Mouse (Mus musculus) limb, embryonic 11.5 days (tissue): ENCODE measurements at regions not wholly inside any gene's neighbourhood (a gene's known extent, or its start where the extent isn't known, plus 50 kb on each side); places are given as distances from the start of the nearest gene placed in this dataset.

Experiments used
- ATAC-seq: fragments of 200-750 bp; cut with Nextera tagmentation; 2 replicates; pipeline ENCODE4 v1.8.0; 2017; ENCODE audit warnings: low read depth; ENCODE audit not compliant: insufficient number of reproducible peaks, low FRiP score, low TSS enrichment
- DNase-seq: peaks from one replicate; pipeline ENCODE4 v3.0.0-alpha.2; 2015; ENCODE audit warnings: low spot score
- H3K27ac ChIP-seq: fragments of 300-500 bp; sonication (generic); replicated peaks from 2 replicates; pipeline ENCODE4 v1.5.1; 2014; ENCODE audit warnings: low read depth, mild to moderate bottlenecking, low read length
- H3K27me3 ChIP-seq: fragments of 300-500 bp; sonication (generic); 2 replicates; pipeline ENCODE4 v1.6.1; 2014; ENCODE audit warnings: mild to moderate bottlenecking, low read length, mixed read lengths; ENCODE audit not compliant: control insufficient read depth, insufficient read depth
- H3K36me3 ChIP-seq: fragments of 300-500 bp; sonication (generic); 2 replicates; pipeline ENCODE4 v1.6.1; 2014; ENCODE audit warnings: mild to moderate bottlenecking, low read length, moderate library complexity, mixed read lengths; ENCODE audit not compliant: control insufficient read depth, insufficient read depth
- H3K4me1 ChIP-seq: fragments of 300-500 bp; sonication (generic); 2 replicates; pipeline ENCODE4 v1.6.1; 2014; ENCODE audit warnings: low read length, mixed read lengths; ENCODE audit not compliant: control insufficient read depth, insufficient read depth
- H3K4me2 ChIP-seq: fragments of 300-500 bp; sonication (generic); 2 replicates; pipeline ENCODE4 v1.6.1; 2014; ENCODE audit warnings: low read depth, mild to moderate bottlenecking, moderate library complexity; ENCODE audit not compliant: severe bottlenecking
- H3K4me3 ChIP-seq: fragments of 300-500 bp; sonication (generic); 2 replicates; pipeline ENCODE4 v1.5.1; 2014; ENCODE audit warnings: low read depth, low read length
- H3K9ac ChIP-seq: fragments of 300-500 bp; sonication (generic); 2 replicates; pipeline ENCODE4 v1.6.1; 2014; ENCODE audit warnings: mild to moderate bottlenecking, low read length
- H3K9me3 ChIP-seq: fragments of 300-500 bp; sonication (generic); 2 replicates; pipeline ENCODE4 v1.6.1; 2016; ENCODE audit warnings: low read length; ENCODE audit not compliant: control insufficient read depth
- WGBS: fragments of 180-500 bp; shearing (Covaris S2); extraction: QIAGEN DNeasy Blood & Tissue Kit; methylation state at CpG from one replicate; pipeline ENCODE4 v1.1.7; 2014; 5-methylcytosine and 5-hydroxymethylcytosine counted together

- ATAC-seq (no peak), DNase-seq (no peak)
- Histone ChIP-seq H3K4me3 (no peak overlapping the region), H3K4me1 (no peaks in the 10 kb centered on the region), H3K9ac (no peak overlapping the region), H3K27me3 (no peaks in the 10 kb centered on the region), H3K9me3 (no peaks in the 10 kb centered on the region), H3K36me3 (no peaks in the 10 kb centered on the region), H3K4me2 (no peak overlapping the region), H3K27ac (no peak overlapping the region)
- WGBS = 97% methylated on average over 2 of the region's 2 CpGs
Measured at GRCm38 (mm10) chr8:128225123-128225522, 133.3 kb upstream of the Nrp1 start.

DNA sequence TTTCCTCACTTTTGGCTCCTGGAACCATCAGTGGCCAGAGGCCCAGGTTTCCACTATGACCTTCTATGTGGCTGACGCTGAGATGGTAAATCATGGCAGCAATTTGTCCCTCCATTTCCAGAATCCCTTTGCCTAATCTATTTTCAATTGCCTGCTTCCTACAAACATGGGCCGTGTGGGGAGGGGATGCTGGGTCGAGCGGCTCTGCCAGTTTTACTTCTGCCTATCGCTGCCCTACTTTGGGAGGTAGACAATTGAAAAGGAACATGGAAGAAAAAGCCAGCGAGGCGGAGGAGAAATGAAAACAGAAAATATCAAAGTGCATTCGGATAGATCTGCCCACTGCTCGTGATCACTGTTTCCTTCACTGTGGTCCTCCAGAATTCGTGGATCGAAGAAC, 123.3 kb upstream of the Nrp1 start:
- Histone ChIP-seq H3K4me1 (0 out of 2 replicates have a peak, but pooled peaks cover 2% of the 10 kb centered on the region), H3K4me3 (no peak overlapping the region), H3K27me3 (no peaks in the 10 kb centered on the region), H3K36me3 (no peaks in the 10 kb centered on the region), H3K9me3 (no peaks in the 10 kb centered on the region), H3K4me2 (no peak overlapping the region), H3K27ac (no peak overlapping the region), H3K9ac (no peak overlapping the region)
- WGBS = 46% methylated on average over 11 of the region's 11 CpGs
- no peak for ATAC-seq
- DNase-seq = no peak

- H3K4me3 ChIP-seq = no peak overlapping the region
- no peaks in the 10 kb centered on the region for H3K36me3 ChIP-seq
- 76% methylated on average over 5 of the region's 5 CpGs for WGBS
- no peak for ATAC-seq
- no peak overlapping the region for H3K27ac ChIP-seq
- H3K9me3 ChIP-seq = no peaks in the 10 kb centered on the region
- H3K27me3 ChIP-seq = no peaks in the 10 kb centered on the region
- no peak for DNase-seq
- no peak overlapping the region for H3K9ac ChIP-seq
- no peak overlapping the region for H3K4me2 ChIP-seq
- 0 out of 2 replicates have a peak, but pooled peaks cover 2% of the 10 kb centered on the region for H3K4me1 ChIP-seq
Measured at GRCm38 (mm10) chr8:128235527-128235926, 122.9 kb upstream of the Nrp1 start.

DNA sequence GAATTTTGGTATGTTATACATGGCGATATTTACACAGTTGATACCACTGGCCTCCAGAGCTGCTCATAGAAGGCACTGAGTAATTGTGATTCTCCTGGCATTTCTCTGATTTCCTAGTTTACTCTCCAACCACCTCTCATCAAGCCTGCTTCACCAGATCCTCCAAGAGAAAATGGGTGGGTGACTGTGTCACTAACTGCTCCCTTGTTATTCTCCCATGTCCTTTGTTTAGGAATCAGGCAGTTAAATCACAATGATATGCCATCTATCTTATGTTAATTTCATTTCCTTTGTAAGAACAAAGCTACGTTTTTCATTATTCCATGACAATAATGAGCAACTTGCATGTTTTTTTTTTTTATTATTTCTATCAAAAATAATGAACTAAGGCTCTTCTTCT, 122.3 kb upstream of the Nrp1 start:
- no peak overlapping the region for H3K4me3 ChIP-seq
- no peaks in the 10 kb centered on the region for H3K9me3 ChIP-seq
- DNase-seq (no peak), ATAC-seq (no peak)
- no peaks in the 10 kb centered on the region for H3K36me3 ChIP-seq
- no peak overlapping the region for H3K27ac ChIP-seq
- H3K27me3 ChIP-seq = no peaks in the 10 kb centered on the region
- 90% methylated on average over 2 of the region's 2 CpGs for WGBS
- H3K9ac ChIP-seq = no peak overlapping the region
- 0 out of 2 replicates have a peak, but pooled peaks cover 2% of the 10 kb centered on the region for H3K4me1 ChIP-seq
- no peak overlapping the region for H3K4me2 ChIP-seq

- 0 out of 2 replicates have a peak, but pooled peaks cover 2% of the 10 kb centered on the region for H3K4me1 ChIP-seq
- no peak overlapping the region for H3K4me3 ChIP-seq
- no peak overlapping the region for H3K4me2 ChIP-seq
- no peak overlapping the region for H3K27ac ChIP-seq
- H3K36me3 ChIP-seq = no peaks in the 10 kb centered on the region
- H3K9ac ChIP-seq = no peak overlapping the region
- WGBS = 83% methylated on average over 2 of the region's 2 CpGs
- DNase-seq (no peak), ATAC-seq (no peak)
- H3K27me3 ChIP-seq = no peaks in the 10 kb centered on the region
- H3K9me3 ChIP-seq = no peaks in the 10 kb centered on the region
Measured at GRCm38 (mm10) chr8:128238948-128239347, 119.5 kb upstream of the Nrp1 start.

DNA sequence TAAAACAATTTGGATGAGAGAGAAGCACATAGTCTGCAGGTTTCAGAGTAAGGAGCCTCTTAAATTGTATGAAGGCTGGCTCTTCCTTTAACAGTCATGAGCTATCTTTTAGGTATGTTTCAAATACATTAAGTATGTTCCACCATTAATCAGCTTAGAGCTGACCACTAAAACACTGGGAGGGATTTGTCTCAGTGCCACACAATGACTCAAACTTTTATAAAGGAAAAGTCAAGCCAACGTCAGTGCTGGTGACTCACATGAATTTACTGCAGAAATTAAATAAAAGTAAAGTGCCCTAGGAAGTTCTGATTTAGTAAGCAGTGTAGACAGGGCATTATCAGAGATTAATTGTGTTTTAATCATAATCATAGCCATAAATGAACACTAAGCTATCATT, 118.6 kb upstream of the Nrp1 start:
- no peak overlapping the region for H3K9ac ChIP-seq
- ATAC-seq (no peak), DNase-seq (no peak)
- H3K4me2 ChIP-seq = no peak overlapping the region
- 0 out of 2 replicates have a peak, but pooled peaks cover under 1% of the 10 kb centered on the region for H3K4me1 ChIP-seq
- no peak overlapping the region for H3K27ac ChIP-seq
- H3K9me3 ChIP-seq = no peaks in the 10 kb centered on the region
- WGBS = 79% methylated on average over 1 of the region's 1 CpGs
- no peak overlapping the region for H3K4me3 ChIP-seq
- no peaks in the 10 kb centered on the region for H3K36me3 ChIP-seq
- no peaks in the 10 kb centered on the region for H3K27me3 ChIP-seq

DNA sequence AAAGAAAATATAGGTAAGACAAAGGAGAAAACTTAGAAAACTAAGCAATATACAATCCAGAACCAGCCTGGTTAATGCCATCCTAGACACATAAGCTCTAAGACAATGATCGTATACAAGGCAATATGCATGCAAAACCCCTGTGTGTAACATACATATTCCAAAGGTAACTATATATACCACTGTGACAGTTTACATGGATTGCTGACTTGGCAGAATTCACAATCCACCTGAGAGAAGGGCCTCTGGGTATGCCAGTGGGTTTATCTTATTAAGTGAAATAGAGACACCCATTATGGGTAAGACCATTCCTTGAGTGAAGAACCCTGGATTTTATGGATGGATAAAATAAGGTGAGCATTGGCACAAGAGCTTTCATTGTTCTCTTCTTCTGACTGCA, 117.2 kb upstream of the Nrp1 start:
- Histone ChIP-seq H3K9me3 (no peaks in the 10 kb centered on the region), H3K4me1 (no peaks in the 10 kb centered on the region), H3K4me2 (no peak overlapping the region), H3K27me3 (no peaks in the 10 kb centered on the region), H3K27ac (no peak overlapping the region), H3K4me3 (no peak overlapping the region), H3K36me3 (no peaks in the 10 kb centered on the region), H3K9ac (no peak overlapping the region)
- ATAC-seq = no peak
- no peak for DNase-seq
- WGBS = 93% methylated on average over 1 of the region's 1 CpGs

- no peak overlapping the region for H3K4me3 ChIP-seq
- no peak overlapping the region for H3K27ac ChIP-seq
- H3K9ac ChIP-seq = no peak overlapping the region
- no peaks in the 10 kb centered on the region for H3K36me3 ChIP-seq
- 93% methylated on average over 3 of the region's 3 CpGs for WGBS
- ATAC-seq (no peak), DNase-seq (no peak)
- H3K27me3 ChIP-seq = no peaks in the 10 kb centered on the region
- H3K4me1 ChIP-seq = no peaks in the 10 kb centered on the region
- H3K9me3 ChIP-seq = no peaks in the 10 kb centered on the region
- H3K4me2 ChIP-seq = no peak overlapping the region
Measured at GRCm38 (mm10) chr8:128242465-128243251, 115.7 kb upstream of the Nrp1 start.

DNA sequence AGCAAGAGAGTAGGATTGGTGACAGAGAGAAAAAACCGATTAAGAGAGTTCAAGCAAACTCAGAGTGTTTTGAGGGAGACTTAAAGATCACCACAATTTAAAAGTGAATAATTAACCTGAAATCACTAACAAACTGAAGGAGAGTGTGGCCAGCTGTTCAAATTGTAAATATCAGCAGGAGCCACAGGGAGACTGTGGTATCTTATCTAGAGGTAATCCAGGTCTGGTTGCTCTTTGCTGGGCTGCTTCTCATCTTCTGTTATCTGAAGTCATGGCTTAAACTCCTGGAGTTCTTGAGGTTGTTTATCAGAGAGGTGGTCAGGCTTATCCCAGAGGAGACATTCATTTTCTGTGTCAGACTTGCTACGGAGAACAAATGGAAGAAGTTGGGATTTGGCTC, 106.7 kb upstream of the Nrp1 start:
- no peak overlapping the region for H3K4me2 ChIP-seq
- H3K36me3 ChIP-seq = no peaks in the 10 kb centered on the region
- no peak overlapping the region for H3K27ac ChIP-seq
- DNase-seq (no peak), ATAC-seq (no peak)
- H3K27me3 ChIP-seq = no peaks in the 10 kb centered on the region
- H3K4me3 ChIP-seq = no peak overlapping the region
- H3K9me3 ChIP-seq = no peaks in the 10 kb centered on the region
- WGBS = 51% methylated on average over 2 of the region's 2 CpGs
- no peaks in the 10 kb centered on the region for H3K4me1 ChIP-seq
- no peak overlapping the region for H3K9ac ChIP-seq
